Mouse (Mus musculus) C2C12 (cell line): Measurements from ENCODE around the gene Asb5. TPM values are rescaled to one million over a fixed set of nuclear protein-coding genes. Genes with fewer than 3 reads are reported as not detected.
A peak's percentile ranks its signal among the peaks of the same experiment; 100 is the strongest.

Experiments used
- H3K27me3 ChIP-seq: one replicate; pipeline ENCODE4 v1.6.1; 2011; ENCODE audit not compliant: control insufficient read depth, insufficient read depth, insufficient read length
- H3K36me3 ChIP-seq: one replicate; pipeline ENCODE4 v1.6.1; 2011; ENCODE audit not compliant: control insufficient read depth, insufficient read depth
- H3K4me3 ChIP-seq: one replicate; pipeline ENCODE4 v1.5.1; 2011; ENCODE audit warnings: mild to moderate bottlenecking, control low read depth; ENCODE audit not compliant: poor library complexity, insufficient read depth, severe bottlenecking
- H3K79me2 ChIP-seq: one replicate; pipeline ENCODE4 v1.6.1; 2011; ENCODE audit not compliant: control insufficient read depth, insufficient read depth
- H3K79me3 ChIP-seq: one replicate; pipeline ENCODE4 v1.6.1; 2011; ENCODE audit warnings: low read depth, control low read depth
- H3ac ChIP-seq: one replicate; pipeline ENCODE3; 2011; ENCODE audit warnings: low read depth; ENCODE audit not compliant: control insufficient read depth, insufficient read length
- CEBPB ChIP-seq: IDR thresholded peaks from one replicate; pipeline ENCODE4 v1.6.1; 2011; ENCODE audit warnings: low read depth, mild to moderate bottlenecking, control low read depth, moderate library complexity
- CTCF ChIP-seq: IDR thresholded peaks from one replicate; pipeline ENCODE4 v1.5.1; 2011; ENCODE audit not compliant: control insufficient read depth, insufficient read depth, insufficient read length
- FOSL1 ChIP-seq: IDR thresholded peaks from one replicate; pipeline ENCODE4 v1.8.0; 2011; ENCODE audit warnings: mild to moderate bottlenecking, low read length; ENCODE audit not compliant: poor library complexity, insufficient read depth, severe bottlenecking
- MAX ChIP-seq: IDR thresholded peaks from one replicate; pipeline ENCODE4 v1.6.1; 2011; ENCODE audit warnings: mild to moderate bottlenecking, control low read depth
- MYOD1 ChIP-seq: IDR thresholded peaks from one replicate; pipeline ENCODE4 v1.6.1; 2011; ENCODE audit warnings: low read depth; ENCODE audit not compliant: control insufficient read depth, insufficient read length
- MYOG ChIP-seq: IDR thresholded peaks from one replicate; pipeline ENCODE4 v1.6.1; 2011; ENCODE audit not compliant: control insufficient read depth, insufficient read length; ENCODE audit errors: extremely low read depth
- USF1 ChIP-seq: IDR thresholded peaks from one replicate; pipeline ENCODE4 v1.6.1; 2011; ENCODE audit warnings: low read depth, mild to moderate bottlenecking, control low read depth, moderate library complexity
- long read RNA-seq, 2 experiments: library from polyadenylated mRNA; unstranded; transcript quantifications; one replicate each; pipeline ENCODE4 v2.0.0; 2019 to 2020
- polyA plus RNA-seq: library from polyadenylated mRNA; unstranded; fragments of >200 nt; fragmentation: generic; extraction: Trizol; gene quantifications from one replicate; pipeline ENCODE4 v1.2.1, GENCODE M21; 2012; ENCODE audit warnings: missing spikeins

The Asb5 gene
- polyA plus RNA-seq: 146 TPM
- long read RNA-seq, experiment 1, transcript Asb5-201 (7 exons, 1,585 nt): major isoform, 148 of 158 reads
- long read RNA-seq, experiment 1, partial matches to known transcripts: 9 of 158 reads
- long read RNA-seq, experiment 1, other reads (novel, unspliced or antisense): 1 of 158 reads
- long read RNA-seq, experiment 2, transcript Asb5-201 (7 exons, 1,585 nt): major isoform, 431 of 434 reads
- long read RNA-seq, experiment 2, partial matches to known transcripts: 1 of 434 reads
- long read RNA-seq, experiment 2, other reads (novel, unspliced or antisense): 2 of 434 reads

GRCm38 (mm10) chr8:54529382-54530296, at the start of gene Asb5, which contains the start of gene Spcs3:
TSS of gene Asb5 (plus strand) at chr8:54529580.
TSS of gene Spcs3 (minus strand) at chr8:54529998.
- no peaks in the 10 kb centered on the region for H3K27me3 ChIP-seq
- peaks cover 46% of the 10 kb centered on the region for H3K79me2 ChIP-seq
- H3K36me3 ChIP-seq: peaks cover 18% of the 10 kb centered on the region
- H3ac ChIP-seq: peak within 1 kb of the TSS; percentile 72
- peak within 1 kb of the TSS; percentile 79 for H3K4me3 ChIP-seq
- peaks cover 30% of the 10 kb centered on the region for H3K79me3 ChIP-seq
- peak; percentile 65 for TF ChIP-seq MAX
- no peak for TF ChIP-seq CEBPB

DNA sequence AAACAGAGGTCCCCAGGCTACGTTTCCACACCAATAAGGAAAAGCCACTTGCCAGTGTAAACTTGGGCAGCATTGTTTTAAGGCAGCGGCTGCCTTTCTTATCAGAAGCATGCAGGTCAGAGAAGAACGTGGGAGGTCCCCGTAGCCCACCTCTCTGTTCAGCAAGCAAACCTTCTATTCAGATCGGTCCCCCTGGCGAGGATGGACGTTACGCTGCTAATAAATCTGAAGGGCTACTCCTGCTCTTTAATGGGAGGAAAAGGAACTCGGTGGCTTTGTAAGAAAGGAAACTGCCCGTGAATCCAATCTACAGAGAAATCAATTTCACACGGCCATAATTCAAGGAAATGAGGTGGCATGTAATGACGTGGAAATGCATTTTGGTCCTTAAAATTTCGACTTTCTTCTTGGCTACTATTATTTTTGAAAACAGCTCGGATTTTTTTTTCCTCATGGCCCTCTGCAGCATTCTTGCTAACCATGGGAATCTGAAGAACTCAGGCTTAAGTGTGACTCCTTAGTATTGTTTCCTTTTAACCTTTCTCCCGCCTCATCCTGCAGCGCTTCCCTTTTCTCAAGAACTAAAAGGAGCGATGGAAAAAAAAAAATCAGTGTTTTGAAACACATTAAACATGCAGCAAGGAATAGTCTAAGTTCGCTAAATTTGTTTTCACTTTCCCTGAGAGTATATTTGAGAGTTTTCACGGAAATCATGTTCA, 42.7 kb upstream of the Asb5 start:
- Histone ChIP-seq H3K4me3 (no peak overlapping the region), H3K79me2 (no peaks in the 10 kb centered on the region)

DNA sequence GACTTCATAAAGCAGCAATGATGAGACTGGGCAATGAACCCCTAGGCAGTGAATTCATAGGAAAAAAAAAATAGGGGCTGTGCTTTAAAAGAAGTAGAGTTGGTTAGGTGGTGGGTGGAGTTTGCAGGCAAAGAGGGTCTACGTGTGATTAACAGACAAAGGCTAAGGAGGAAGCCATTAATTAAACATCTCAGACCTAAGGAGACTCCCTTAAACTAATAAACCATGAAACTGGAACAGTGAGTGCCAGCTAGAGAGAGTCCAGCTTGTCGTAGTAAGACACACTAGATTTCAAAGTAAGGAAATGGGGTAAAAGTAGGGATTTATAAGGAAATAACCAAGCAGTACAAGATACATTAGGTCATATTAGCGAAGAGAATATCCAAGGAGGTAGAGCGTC, 40.9 kb upstream of the Asb5 start:
- TF ChIP-seq CEBPB: no peak
- no peak for TF ChIP-seq CTCF
- no peak for TF ChIP-seq MYOG
- TF ChIP-seq FOSL1: no peak
- no peak for TF ChIP-seq USF1
- TF ChIP-seq MYOD1: no peak
- no peaks in the 10 kb centered on the region for H3K36me3 ChIP-seq
- H3K79me3 ChIP-seq: no peaks in the 10 kb centered on the region
- no peak overlapping the region for H3ac ChIP-seq
- H3K27me3 ChIP-seq: no peaks in the 10 kb centered on the region
- no peaks in the 10 kb centered on the region for H3K79me2 ChIP-seq
- no peak overlapping the region for H3K4me3 ChIP-seq

More for the DNA sequence above, 42.7 kb upstream of the Asb5 start:
- Histone ChIP-seq H3ac (no peak overlapping the region), H3K36me3 (no peaks in the 10 kb centered on the region), H3K79me3 (no peaks in the 10 kb centered on the region), H3K27me3 (no peaks in the 10 kb centered on the region)
- no peak for TF ChIP-seq USF1
- TF ChIP-seq FOSL1: no peak
- no peak for TF ChIP-seq MYOG
- no peak for TF ChIP-seq MAX
- no peak for TF ChIP-seq MYOD1
- no peak for TF ChIP-seq CTCF
- no peak for TF ChIP-seq CEBPB

DNA sequence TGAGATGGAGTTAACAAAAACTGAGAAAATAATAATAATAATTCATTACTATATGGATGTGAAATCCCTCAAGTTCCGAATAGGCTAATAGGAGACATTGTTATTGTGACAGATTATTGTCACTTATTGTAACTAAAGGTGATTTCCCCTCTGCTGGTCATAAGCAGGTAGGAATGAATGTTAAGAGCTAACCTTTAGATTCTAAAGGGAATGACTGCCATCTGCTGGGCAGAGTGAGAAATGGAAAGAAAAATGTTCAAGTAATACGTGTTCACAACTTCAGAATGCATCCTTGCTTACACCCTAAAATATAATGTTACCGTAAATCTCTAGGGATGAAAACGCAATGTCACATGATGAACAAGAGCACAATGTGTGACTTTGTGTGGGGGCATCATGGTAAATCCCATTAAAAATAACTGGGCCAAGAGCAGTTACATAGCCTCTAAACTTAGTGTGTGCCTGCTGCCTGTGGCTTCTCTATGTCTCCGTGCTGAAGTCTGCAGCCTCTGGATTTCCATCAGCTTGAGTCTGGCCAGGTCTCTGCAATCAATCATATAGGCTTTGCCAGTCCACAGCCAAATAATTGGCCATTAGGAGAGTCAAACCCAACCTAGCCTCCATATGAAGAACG, 38.2 kb upstream of the Asb5 start:
- no peak for TF ChIP-seq USF1
- no peak for TF ChIP-seq FOSL1

GRCm38 (mm10) chr8:54491934-54492333, 37.4 kb upstream of the Asb5 start:
- Histone ChIP-seq H3K4me3 (no peak overlapping the region), H3K27me3 (no peaks in the 10 kb centered on the region), H3K79me3 (no peaks in the 10 kb centered on the region), H3K79me2 (no peaks in the 10 kb centered on the region), H3K36me3 (no peaks in the 10 kb centered on the region), H3ac (no peak overlapping the region)
- TF ChIP-seq CTCF (no peak), MYOG (no peak), CEBPB (no peak), FOSL1 (no peak), USF1 (no peak), MAX (no peak), MYOD1 (no peak)

More for the DNA sequence above, 38.2 kb upstream of the Asb5 start:
- H3ac ChIP-seq: peak overlapping the region; percentile 24
- no peaks in the 10 kb centered on the region for H3K27me3 ChIP-seq
- no peaks in the 10 kb centered on the region for H3K79me2 ChIP-seq
- no peaks in the 10 kb centered on the region for H3K79me3 ChIP-seq
- H3K36me3 ChIP-seq: no peaks in the 10 kb centered on the region
- H3K4me3 ChIP-seq: no peak overlapping the region
